Mouse (Mus musculus): ENCODE measurements at regions not wholly inside any gene's neighbourhood (a gene's known extent, or its start where the extent isn't known, plus 50 kb on each side); places are given as distances from the start of the nearest gene placed in this dataset.

- no peak for DNase-seq (ENCODE audit: low spot score)
Observed at GRCm38 (mm10) chr6:141141016-141141415, 108.1 kb upstream of the Pde3a start.

- no peak for DNase-seq (ENCODE audit: low spot score)
Observed at GRCm38 (mm10) chr6:141148417-141149169, 100.5 kb upstream of the Pde3a start.

- DNase-seq (ENCODE audit: low spot score), result no peak
Observed at GRCm38 (mm10) chr6:141149170-141149917, 99.7 kb upstream of the Pde3a start.

GRCm38 (mm10) chr6:141159326-141159725 lies 89.7 kb upstream of the Pde3a start:
- DNase-seq (ENCODE audit: low spot score), result no peak

- DNase-seq (ENCODE audit: low spot score), result no peak
Observed at GRCm38 (mm10) chr6:141161626-141162233, 87.3 kb upstream of the Pde3a start.

- DNase-seq (ENCODE audit: low spot score), result no peak
Observed at GRCm38 (mm10) chr6:141167270-141167669, 81.8 kb upstream of the Pde3a start.

GRCm38 (mm10) chr6:141168356-141168755 lies 80.7 kb upstream of the Pde3a start:
- no peak for DNase-seq (ENCODE audit: low spot score)

- DNase-seq (ENCODE audit: low spot score), result no peak
Observed at GRCm38 (mm10) chr6:141183782-141184181, 65.3 kb upstream of the Pde3a start.

GRCm38 (mm10) chr6:141188036-141188435 lies 61.0 kb upstream of the Pde3a start:
- DNase-seq (ENCODE audit: low spot score), result no peak

- no peak for DNase-seq (ENCODE audit: low spot score)
Observed at GRCm38 (mm10) chr6:141189093-141189492, 60.0 kb upstream of the Pde3a start.

GRCm38 (mm10) chr6:141189701-141190100 lies 59.4 kb upstream of the Pde3a start:
- DNase-seq (ENCODE audit: low spot score), result no peak

GRCm38 (mm10) chr6:141190383-141190782 lies 58.7 kb upstream of the Pde3a start:
- DNase-seq (ENCODE audit: low spot score), result no peak

GRCm38 (mm10) chr6:141197501-141197900 lies 51.6 kb upstream of the Pde3a start:
- no peak for DNase-seq (ENCODE audit: low spot score)
